Mouse (Mus musculus) midbrain, postnatal 0 days (tissue): ENCODE data around the gene Frmpd2. TPM values are rescaled to one million over a fixed set of nuclear protein-coding genes. Genes with fewer than 3 reads are reported as not detected.
"Not testable (repeated sequence)": the region's sequence is repeated elsewhere in the genome, so short reads cannot be mapped to it uniquely, and the experiment has no call there.

Experiments
- ATAC-seq: fragments of 200-750 bp; cut with Nextera tagmentation; 2 replicates; pipeline ENCODE4 v1.8.0; 2017; ENCODE audit warnings: moderate number of reproducible peaks, mild to moderate bottlenecking, moderate TSS enrichment, moderate library complexity; ENCODE audit not compliant: low FRiP score
- DNase-seq: peaks from one replicate; pipeline ENCODE4 v3.0.0-alpha.2; 2015; ENCODE audit warnings: low spot score
- H3K27ac ChIP-seq: fragments of 300-500 bp; sonication (generic); 2 replicates; pipeline ENCODE4 v1.5.1; 2014; ENCODE audit warnings: low read depth, mild to moderate bottlenecking, low read length, mixed read lengths
- H3K27me3 ChIP-seq: fragments of 300-500 bp; sonication (generic); 2 replicates; pipeline ENCODE4 v1.6.1; 2014; ENCODE audit warnings: low read length, control low read depth, mixed read lengths; ENCODE audit not compliant: insufficient read depth
- H3K36me3 ChIP-seq: fragments of 300-500 bp; sonication (generic); 2 replicates; pipeline ENCODE4 v1.6.1; 2014; ENCODE audit warnings: low read length, control low read depth, mixed read lengths; ENCODE audit not compliant: insufficient read depth
- H3K4me1 ChIP-seq: fragments of 300-500 bp; sonication (generic); 2 replicates; pipeline ENCODE4 v1.6.1; 2014; ENCODE audit warnings: mild to moderate bottlenecking, control low read depth, antibody characterized with exemption, low read length, mixed read lengths; ENCODE audit not compliant: insufficient read depth
- H3K4me2 ChIP-seq: fragments of 300-500 bp; sonication (generic); 2 replicates; pipeline ENCODE4 v1.6.1; 2014; ENCODE audit warnings: low read depth, mild to moderate bottlenecking, low read length, mixed read lengths; ENCODE audit not compliant: poor library complexity, severe bottlenecking
- H3K4me3 ChIP-seq: fragments of 300-500 bp; sonication (generic); 2 replicates; pipeline ENCODE4 v1.5.1; 2014; ENCODE audit warnings: low read depth, mild to moderate bottlenecking, low read length, moderate library complexity
- H3K9ac ChIP-seq: fragments of 300-500 bp; sonication (generic); replicated peaks from 2 replicates; pipeline ENCODE4 v1.6.1; 2014; ENCODE audit warnings: mild to moderate bottlenecking, low read length, moderate library complexity, mixed read lengths; ENCODE audit not compliant: poor library complexity, severe bottlenecking
- H3K9me3 ChIP-seq: fragments of 300-500 bp; sonication (generic); 2 replicates; pipeline ENCODE4 v1.6.1; 2016; ENCODE audit warnings: low read length, control low read depth
- CTCF ChIP-seq: IDR thresholded peaks from 2 replicates; pipeline ENCODE4 v1.5.1; 2016; ENCODE audit warnings: antibody characterized with exemption, mild to moderate bottlenecking
- WGBS: fragments of 180-500 bp; shearing (Covaris S2); extraction: QIAGEN DNeasy Blood & Tissue Kit; methylation state at CpG from one replicate; pipeline ENCODE4 v1.1.7; 2014; 5-methylcytosine and 5-hydroxymethylcytosine counted together
- polyA plus RNA-seq: library from polyadenylated mRNA; unstranded; fragments of >200 nt; fragmentation: Nextera tagmentation; extraction: Ambion mirVana; gene quantifications from 2 replicates; pipeline ENCODE4 v1.2.1, GENCODE M21; 2015
- total RNA-seq: library from RNA; depleted of rRNA; stranded (reverse); fragments of >200 nt; gene quantifications from 2 replicates; pipeline ENCODE4 v1.2.3, GENCODE M21; 2014; rRNA removed

Frmpd2 gene
- total RNA-seq (0.71 and 0.76 TPM in 2 replicates), polyA plus RNA-seq (0.63 and 0.73 TPM in 2 replicates)

DNA sequence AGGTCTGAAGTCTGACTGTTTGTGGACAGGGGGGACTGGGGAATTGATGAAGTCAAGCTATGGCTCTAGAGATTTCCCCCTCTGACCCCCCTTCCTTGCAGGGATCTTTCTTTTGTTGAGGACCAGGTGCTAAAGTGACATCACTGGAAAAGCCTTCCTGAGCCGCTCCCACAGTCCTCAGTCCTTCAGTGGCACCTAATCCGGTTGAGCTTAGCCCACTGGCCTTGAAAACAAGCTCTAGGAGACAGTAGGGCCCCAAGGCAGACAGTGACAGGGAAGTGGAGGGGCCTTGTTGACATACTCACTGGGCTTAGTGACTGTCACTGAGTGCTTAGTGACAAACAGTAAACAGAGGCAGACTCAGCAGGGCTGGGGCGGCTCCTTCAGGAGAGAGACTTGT is at the start of gene Frmpd2:
Gene Frmpd2 (plus strand): TSS at position 366 of the 400 bp plus-strand sequence.
- H3K36me3 ChIP-seq: no peaks in the 10 kb centered on the region
- no peak for DNase-seq
- no peaks in the 10 kb centered on the region for H3K4me1 ChIP-seq
- H3K9me3 ChIP-seq: no peaks in the 10 kb centered on the region
- no peak for TF ChIP-seq CTCF
- H3K4me3 ChIP-seq: no peak within 1 kb of the TSS
- no peak within 1 kb of the TSS for H3K4me2 ChIP-seq
- H3K9ac ChIP-seq: no peak within 1 kb of the TSS
- H3K27ac ChIP-seq: no peak within 1 kb of the TSS
- 34% methylated on average over 3 of the region's 3 CpGs for WGBS
- no peak for ATAC-seq
- no peaks in the 10 kb centered on the region for H3K27me3 ChIP-seq

DNA sequence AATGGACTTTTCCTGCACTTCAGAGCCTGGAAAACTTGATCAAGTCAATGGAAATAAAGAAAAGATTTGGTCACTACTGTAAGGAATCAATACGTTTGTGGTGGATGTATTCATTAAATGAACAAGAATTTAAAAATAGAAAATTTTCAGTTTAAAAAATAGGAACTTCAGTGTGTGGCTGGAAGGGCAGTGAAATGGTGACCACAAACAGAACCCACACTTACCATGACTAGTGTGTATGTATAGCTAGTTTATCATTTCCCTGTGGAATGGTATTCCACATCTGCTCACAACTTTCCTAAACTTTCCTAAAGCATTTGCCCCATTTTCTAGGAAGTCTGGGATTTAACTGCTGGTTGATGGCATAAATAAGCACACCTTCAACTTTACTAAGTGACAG is 48.5 kb upstream of the Frmpd2 start:
- no peaks in the 10 kb centered on the region for H3K27me3 ChIP-seq
- no peak overlapping the region for H3K27ac ChIP-seq
- ATAC-seq (no peak), DNase-seq (no peak)
- 85% methylated on average over 1 of the region's 1 CpGs for WGBS
- no peak overlapping the region for H3K9ac ChIP-seq
- no peaks in the 10 kb centered on the region for H3K9me3 ChIP-seq
- no peak overlapping the region for H3K4me3 ChIP-seq
- TF ChIP-seq CTCF: no peak
- H3K4me1 ChIP-seq: no peaks in the 10 kb centered on the region
- no peaks in the 10 kb centered on the region for H3K36me3 ChIP-seq
- no peak overlapping the region for H3K4me2 ChIP-seq

DNA sequence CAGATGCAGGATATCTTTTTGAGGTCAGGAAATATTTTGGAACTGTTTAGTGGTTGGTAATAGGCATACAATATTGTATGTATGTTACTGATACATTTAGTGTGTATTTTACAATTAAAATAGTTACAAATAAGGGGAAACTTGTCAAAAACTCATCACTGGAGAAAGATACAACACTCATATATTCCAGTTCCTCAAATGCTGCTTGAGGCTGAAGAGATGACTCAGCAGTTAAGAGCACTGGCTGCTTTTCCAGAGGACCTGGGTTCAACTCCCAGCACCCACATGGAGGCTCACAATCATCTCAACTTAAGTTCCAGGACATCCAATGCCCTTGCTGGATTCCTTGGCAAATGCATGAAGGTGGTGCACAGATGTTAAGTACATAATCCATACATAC is 47.4 kb upstream of the Frmpd2 start:
- no peak overlapping the region for H3K4me3 ChIP-seq
- no peak overlapping the region for H3K9ac ChIP-seq
- no peak for ATAC-seq

DNA sequence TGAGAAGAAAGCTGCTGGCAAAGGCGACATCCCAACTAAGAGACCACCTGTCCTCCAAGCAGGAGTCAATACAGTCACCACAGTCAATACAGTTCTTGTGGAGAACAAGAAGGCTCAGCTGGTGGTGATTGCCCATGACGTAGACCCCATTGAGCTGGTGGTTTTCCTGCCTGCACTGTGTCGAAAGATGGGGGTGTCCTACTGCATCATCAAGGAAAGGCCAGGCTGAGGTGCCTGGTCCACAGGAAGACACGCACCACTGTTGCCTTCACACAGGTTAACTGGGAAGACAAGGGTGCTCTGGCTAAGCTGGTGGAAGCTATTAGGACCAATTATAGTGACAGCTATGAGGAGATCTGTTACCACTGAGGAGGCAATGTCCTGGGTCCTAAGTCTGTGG is 39.0 kb upstream of the Frmpd2 start:
- not testable (repeated sequence) for H3K27me3 ChIP-seq, H3K4me2 ChIP-seq, H3K36me3 ChIP-seq, ATAC-seq, H3K9me3 ChIP-seq, H3K9ac ChIP-seq, DNase-seq, H3K27ac ChIP-seq, H3K4me1 ChIP-seq, H3K4me3 ChIP-seq
- 87% methylated on average over 4 of the region's 4 CpGs for WGBS

More for the DNA sequence above, 47.4 kb upstream of the Frmpd2 start:
- H3K9me3 ChIP-seq: no peaks in the 10 kb centered on the region
- no peaks in the 10 kb centered on the region for H3K27me3 ChIP-seq
- TF ChIP-seq CTCF: no peak
- no peaks in the 10 kb centered on the region for H3K36me3 ChIP-seq
- H3K4me2 ChIP-seq: no peak overlapping the region
- H3K4me1 ChIP-seq: no peaks in the 10 kb centered on the region
- no peak for DNase-seq
- no peak overlapping the region for H3K27ac ChIP-seq

DNA sequence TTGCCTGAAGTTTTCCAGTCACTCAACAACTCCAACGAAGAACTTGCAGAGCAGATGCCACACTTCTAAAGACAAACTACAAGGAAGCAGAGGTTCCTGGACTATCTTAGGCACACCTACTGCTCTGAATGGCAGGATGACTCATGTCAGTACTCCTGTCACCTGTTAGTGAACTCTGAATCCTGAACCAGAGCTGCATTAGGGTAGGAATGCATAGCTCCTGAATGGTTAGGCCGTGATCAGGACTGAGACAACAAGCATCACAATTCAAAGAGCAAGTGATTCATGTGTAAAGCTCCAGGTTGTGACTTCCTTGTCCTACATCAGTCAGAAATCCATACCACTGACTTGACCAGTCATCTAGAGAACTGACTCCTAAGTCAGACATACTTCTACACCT is 27.7 kb upstream of the Frmpd2 start:
- Histone ChIP-seq H3K9ac (no peak overlapping the region), H3K27me3 (no peaks in the 10 kb centered on the region), H3K4me2 (no peak overlapping the region), H3K36me3 (no peaks in the 10 kb centered on the region), H3K9me3 (no peaks in the 10 kb centered on the region), H3K4me3 (no peak overlapping the region), H3K4me1 (peaks cover 3% of the 10 kb centered on the region; the same call in 1 of the 2 replicates), H3K27ac (no peak overlapping the region)
- TF ChIP-seq CTCF: no peak
- DNase-seq (no peak), ATAC-seq (no peak)
- 89% methylated on average over 2 of the region's 2 CpGs for WGBS

DNA sequence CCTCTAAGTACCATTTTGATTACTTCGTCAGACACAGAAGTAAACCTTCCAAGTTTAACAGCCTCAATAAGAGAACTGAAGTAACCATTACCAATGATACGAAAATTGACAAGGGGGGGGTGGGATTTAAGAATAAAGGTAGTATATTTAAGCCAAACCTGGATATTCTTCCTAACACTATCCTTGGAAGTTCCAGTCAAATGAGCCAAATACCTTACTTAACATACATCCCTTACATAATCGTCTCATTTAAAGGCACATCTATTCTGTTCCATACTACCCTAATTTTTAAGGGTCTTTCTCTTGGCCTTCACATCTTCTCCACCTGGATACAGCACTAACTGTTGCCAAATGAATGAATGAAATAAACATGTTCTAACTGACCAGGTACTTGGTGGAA is 25.5 kb upstream of the Frmpd2 start:
- peaks cover 3% of the 10 kb centered on the region; the same call in 1 of the 2 replicates for H3K4me1 ChIP-seq
- WGBS: 33% methylated on average over 3 of the region's 3 CpGs
- H3K9me3 ChIP-seq: no peaks in the 10 kb centered on the region
- H3K4me2 ChIP-seq: peak overlapping the region; percentile 51
- DNase-seq (no peak), ATAC-seq (no peak)
- no peak overlapping the region for H3K27ac ChIP-seq
- peak overlapping the region; percentile 94 for H3K4me3 ChIP-seq
- no peaks in the 10 kb centered on the region for H3K36me3 ChIP-seq
- no peak for TF ChIP-seq CTCF
- H3K9ac ChIP-seq: peak overlapping the region; percentile 89
- no peaks in the 10 kb centered on the region for H3K27me3 ChIP-seq
